Mouse (Mus musculus) MEL (cell line): ENCODE measurements at regions not wholly inside any gene's neighbourhood (a gene's known extent, or its start where the extent isn't known, plus 50 kb on each side); places are given as distances from the start of the nearest gene placed in this dataset.

ENCODE experiments used
- DNase-seq: peaks from one replicate; pipeline ENCODE4 v3.0.0; 2011; ENCODE audit warnings: low read depth, low spot score
- H3K27ac ChIP-seq: 2 replicates; pipeline ENCODE4 v1.5.1; 2012; ENCODE audit warnings: low read depth, mild to moderate bottlenecking, control low read depth, low read length, moderate library complexity; ENCODE audit not compliant: control insufficient read depth
- H3K27me3 ChIP-seq, 2 experiments: fragments of 150-350 bp in 1 of 2; sonication (generic) in 1 of 2; 2 replicates each; pipeline ENCODE4 v1.6.1; 2012; ENCODE audit warnings: low read length in 2 of 2, mild to moderate bottlenecking in 2 of 2, improper control_type of control experiment in 1 of 2, moderate library complexity in 1 of 2; ENCODE audit not compliant: insufficient read depth in 2 of 2, control insufficient read depth in 1 of 2
- H3K36me3 ChIP-seq, 2 experiments: 2 replicates each; pipeline ENCODE4 v1.6.1; 2012 to 2014; ENCODE audit warnings: low read length in 2 of 2, improper control_type of control experiment in 1 of 2, inconsistent platforms in 1 of 2, mild to moderate bottlenecking in 1 of 2; ENCODE audit not compliant: insufficient read depth in 2 of 2, control insufficient read depth in 1 of 2
- H3K4me1 ChIP-seq, 2 experiments: fragments of 150-350 bp in 1 of 2; sonication (generic) in 1 of 2; 2 replicates each; pipeline ENCODE4 v1.6.1; 2012; ENCODE audit warnings: low read length in 2 of 2, improper control_type of control experiment in 1 of 2, mild to moderate bottlenecking in 1 of 2; ENCODE audit not compliant: insufficient read depth in 2 of 2, control insufficient read depth in 1 of 2
- H3K4me3 ChIP-seq, 2 experiments: fragments of 150-350 bp in 1 of 2; sonication (generic) in 1 of 2; 2 replicates each; pipeline ENCODE4 v1.5.1; 2012; ENCODE audit warnings: low read depth in 2 of 2, low read length in 2 of 2, mild to moderate bottlenecking in 2 of 2, moderate library complexity in 2 of 2, control low read depth in 1 of 2, improper control_type of control experiment in 1 of 2; ENCODE audit not compliant: control insufficient read depth in 1 of 2, insufficient read depth in 1 of 2
- H3K79me2 ChIP-seq: 2 replicates; pipeline ENCODE4 v1.6.1; 2012; ENCODE audit warnings: mild to moderate bottlenecking, low read length, moderate library complexity; ENCODE audit not compliant: control insufficient read depth, poor library complexity, insufficient read depth
- H3K9ac ChIP-seq: 2 replicates; pipeline ENCODE4 v1.6.1; 2012; ENCODE audit warnings: low read depth, mild to moderate bottlenecking, control low read depth, low read length, moderate library complexity; ENCODE audit not compliant: control insufficient read depth, poor library complexity, severe bottlenecking
- H3K9me3 ChIP-seq: fragments of 150-350 bp; sonication (generic); replicated peaks from 2 replicates; pipeline ENCODE4 v1.6.1; 2012; ENCODE audit warnings: mild to moderate bottlenecking, low read length, improper control_type of control experiment, moderate library complexity; ENCODE audit not compliant: insufficient read depth
- BHLHE40 ChIP-seq: IDR thresholded peaks from 2 replicates; pipeline ENCODE4 v1.6.1; 2012; ENCODE audit warnings: low read depth, mild to moderate bottlenecking, inconsistent platforms, low read length, improper control_type of control experiment, borderline replicate concordance
- CHD1 ChIP-seq: IDR thresholded peaks from 2 replicates; pipeline ENCODE4 v1.6.1; 2012; ENCODE audit warnings: low read depth, mild to moderate bottlenecking, inconsistent platforms, low read length, improper control_type of control experiment
- CHD2 ChIP-seq: IDR thresholded peaks from 2 replicates; pipeline ENCODE4 v1.6.1; 2011; ENCODE audit warnings: low read length, improper control_type of control experiment
- CTCF ChIP-seq, 3 experiments: IDR thresholded peaks in 2 of 3; conservative IDR thresholded peaks in 1 of 3; 2 replicates each; pipeline ENCODE4 v1.5.1; 2011 to 2012; ENCODE audit warnings: low read length in 3 of 3, low read depth in 2 of 3, mild to moderate bottlenecking in 2 of 3, improper control_type of control experiment in 1 of 3, inconsistent platforms in 1 of 3, mixed read lengths in 1 of 3, moderate library complexity in 1 of 3; ENCODE audit not compliant: control insufficient read depth in 1 of 3, insufficient read depth in 1 of 3, poor library complexity in 1 of 3, severe bottlenecking in 1 of 3
- E2F4 ChIP-seq: IDR thresholded peaks from 2 replicates; pipeline ENCODE4 v1.6.1; 2011; ENCODE audit warnings: low read depth, low read length, improper control_type of control experiment, borderline replicate concordance
- ELF1 ChIP-seq: IDR thresholded peaks from 2 replicates; pipeline ENCODE4 v1.6.1; 2014; ENCODE audit warnings: low read depth, mild to moderate bottlenecking, inconsistent platforms, low read length, improper control_type of control experiment, moderate library complexity
- GABPA ChIP-seq: IDR thresholded peaks from 2 replicates; pipeline ENCODE4 v1.6.1; 2012; ENCODE audit warnings: low read depth, mild to moderate bottlenecking, inconsistent platforms, low read length, improper control_type of control experiment, moderate library complexity
- KAT2A ChIP-seq: conservative IDR thresholded peaks from 2 replicates; pipeline ENCODE4 v1.6.1; 2012; ENCODE audit warnings: low read depth, low read length, improper control_type of control experiment, inconsistent platforms
- MAFK ChIP-seq: IDR thresholded peaks from 2 replicates; pipeline ENCODE4 v1.6.1; 2011; ENCODE audit warnings: low read depth, mild to moderate bottlenecking, low read length, improper control_type of control experiment, borderline replicate concordance
- MAX ChIP-seq: IDR thresholded peaks from 2 replicates; pipeline ENCODE4 v1.6.1; 2011; ENCODE audit warnings: low read length, improper control_type of control experiment
- MAZ ChIP-seq: IDR thresholded peaks from 2 replicates; pipeline ENCODE4 v1.6.1; 2012; ENCODE audit warnings: low read depth, mild to moderate bottlenecking, inconsistent platforms, low read length, improper control_type of control experiment
- MXI1 ChIP-seq: IDR thresholded peaks from 2 replicates; pipeline ENCODE4 v1.6.1; 2011; ENCODE audit warnings: mild to moderate bottlenecking, low read depth, low read length, improper control_type of control experiment
- MYB ChIP-seq: IDR thresholded peaks from 2 replicates; pipeline ENCODE4 v1.6.1; 2011; ENCODE audit warnings: mild to moderate bottlenecking, low read depth, low read length, improper control_type of control experiment
- NRF1 ChIP-seq: IDR thresholded peaks from 2 replicates; pipeline ENCODE4 v1.6.1; 2014; ENCODE audit warnings: low read depth, mild to moderate bottlenecking, inconsistent platforms, low read length, improper control_type of control experiment, moderate library complexity; ENCODE audit not compliant: poor library complexity, insufficient read depth, severe bottlenecking
- POLR2A ChIP-seq, 2 experiments: IDR thresholded peaks; 2 replicates each; pipeline ENCODE4 v1.6.1; 2011 to 2012; ENCODE audit warnings: low read length in 2 of 2, mild to moderate bottlenecking in 2 of 2, control low read depth in 1 of 2, improper control_type of control experiment in 1 of 2, low read depth in 1 of 2, moderate library complexity in 1 of 2; ENCODE audit not compliant: control insufficient read depth in 1 of 2, insufficient read depth in 1 of 2, poor library complexity in 1 of 2
- POLR2AphosphoS2 ChIP-seq: IDR thresholded peaks from 2 replicates; pipeline ENCODE4 v1.6.1; 2011; ENCODE audit warnings: low read length, improper control_type of control experiment
- POLR2AphosphoS5 ChIP-seq: IDR thresholded peaks from 2 replicates; pipeline ENCODE4 v1.6.1; 2012; ENCODE audit warnings: low read depth, borderline replicate concordance, mild to moderate bottlenecking, inconsistent platforms, low read length, moderate library complexity, mixed read lengths
- RAD21 ChIP-seq: IDR thresholded peaks from 2 replicates; pipeline ENCODE4 v1.6.1; 2011; ENCODE audit warnings: mild to moderate bottlenecking, low read depth, low read length, improper control_type of control experiment
- SMC3 ChIP-seq: IDR thresholded peaks from 2 replicates; pipeline ENCODE4 v1.6.1; 2011; ENCODE audit warnings: low read depth, low read length, improper control_type of control experiment
- TBP ChIP-seq: IDR thresholded peaks from 2 replicates; pipeline ENCODE4 v1.8.0; 2011; ENCODE audit warnings: low read depth, low read length, improper control_type of control experiment
- TCF12 ChIP-seq: IDR thresholded peaks from 2 replicates; pipeline ENCODE4 v1.6.1; 2014; ENCODE audit warnings: low read depth, mild to moderate bottlenecking, inconsistent platforms, low read length, improper control_type of control experiment, moderate library complexity
- UBTF ChIP-seq: IDR thresholded peaks from 2 replicates; pipeline ENCODE4 v1.6.1; 2012; ENCODE audit warnings: low read depth, mild to moderate bottlenecking, inconsistent platforms, low read length, improper control_type of control experiment, moderate library complexity, borderline replicate concordance; ENCODE audit not compliant: insufficient read depth
- USF1 ChIP-seq: IDR thresholded peaks from 2 replicates; pipeline ENCODE4 v1.6.1; 2014; ENCODE audit warnings: low read depth, mild to moderate bottlenecking, inconsistent platforms, low read length, improper control_type of control experiment, moderate library complexity
- USF2 ChIP-seq, 2 experiments: IDR thresholded peaks; 2 replicates each; pipeline ENCODE4 v1.6.1; 2011 to 2012; ENCODE audit warnings: improper control_type of control experiment in 2 of 2, low read length in 2 of 2, borderline replicate concordance in 1 of 2, inconsistent platforms in 1 of 2, low read depth in 1 of 2, mild to moderate bottlenecking in 1 of 2; ENCODE audit not compliant: insufficient read depth in 1 of 2
- ZKSCAN1 ChIP-seq: IDR thresholded peaks from 2 replicates; pipeline ENCODE4 v1.6.1; 2012; ENCODE audit warnings: low read depth, mild to moderate bottlenecking, inconsistent platforms, low read length, improper control_type of control experiment, moderate library complexity
- ZNF384 ChIP-seq: IDR thresholded peaks from 2 replicates; pipeline ENCODE4 v1.6.1; 2012; ENCODE audit warnings: low read depth, mild to moderate bottlenecking, inconsistent platforms, low read length, improper control_type of control experiment

DNA sequence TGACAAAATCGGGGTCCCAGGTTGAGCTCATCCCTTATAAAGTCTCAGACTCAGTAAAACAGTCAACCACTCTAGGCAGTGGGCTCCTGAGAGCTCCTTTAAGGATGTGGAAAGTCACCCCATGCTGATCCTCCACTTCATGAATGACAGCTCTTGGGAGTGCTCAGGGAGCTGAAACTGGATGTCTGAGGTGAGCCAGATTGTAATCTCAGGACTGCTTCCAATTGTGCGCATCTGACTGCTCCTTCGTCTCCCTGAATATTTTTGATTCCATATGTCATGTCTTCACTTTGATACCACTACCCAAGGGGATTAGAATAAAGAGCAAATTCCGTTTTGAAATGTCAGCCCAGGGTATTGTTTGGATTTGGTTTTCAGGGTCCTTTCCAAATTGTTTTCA, 339.9 kb upstream of the 4930583I09Rik start:
- Histone ChIP-seq H3K27me3 (no peaks in the 10 kb centered on the region; a peak in 1 of 4 replicates), H3K9me3 (no peaks in the 10 kb centered on the region), H3K27ac (no peak overlapping the region), H3K36me3 (no peaks in the 10 kb centered on the region), H3K79me2 (no peaks in the 10 kb centered on the region), H3K4me3 (no peak overlapping the region), H3K4me1 (no peaks in the 10 kb centered on the region), H3K9ac (no peak overlapping the region)
- TF ChIP-seq USF2 (IDR thresholded peaks at IDR 0.05; ENCODE audit: borderline replicate concordance in 1 of 2, insufficient read depth in 1 of 2, low read depth in 1 of 2, low read length in 2 of 2) (no peak), MAX (no peak), NRF1 (no peak), POLR2AphosphoS5 (no peak), MAZ (no peak), TCF12 (no peak), ELF1 (no peak), GABPA (no peak), MYB (no peak), POLR2A (IDR thresholded peaks at IDR 0.05; ENCODE audit: control insufficient read depth in 1 of 2, insufficient read depth in 1 of 2, low read depth in 1 of 2, low read length in 2 of 2, poor library complexity in 1 of 2) (no peak), SMC3 (no peak), UBTF (no peak), E2F4 (no peak), MAFK (no peak), KAT2A (no peak), RAD21 (no peak), ZKSCAN1 (no peak)
- DNase-seq, result no peak

DNA sequence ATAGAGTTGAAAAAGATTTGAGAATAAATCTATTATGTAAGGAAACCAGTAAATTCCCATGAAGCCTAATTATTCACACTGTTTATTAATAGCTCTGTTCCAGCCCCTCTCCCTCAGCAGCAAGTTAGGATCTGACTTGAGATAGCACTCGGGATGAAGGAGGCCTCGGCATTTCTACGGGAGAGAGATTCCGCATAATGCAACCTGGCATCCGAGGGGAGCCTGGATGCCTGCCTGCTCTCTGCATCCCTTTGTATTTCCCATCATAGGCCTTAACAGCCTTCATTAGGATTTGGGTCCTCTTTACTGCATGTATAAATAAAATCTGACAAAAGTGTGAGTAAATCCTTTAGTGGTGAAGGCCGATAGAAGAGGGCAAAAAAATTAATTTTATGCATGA, 338.2 kb upstream of the 4930583I09Rik start:
- H3K27me3 ChIP-seq, result no peaks in the 10 kb centered on the region; a peak in 1 of 4 replicates
- no peak overlapping the region for H3K9ac ChIP-seq
- H3K36me3 ChIP-seq, result no peaks in the 10 kb centered on the region
- no peak overlapping the region for H3K4me3 ChIP-seq
- H3K79me2 ChIP-seq, result no peaks in the 10 kb centered on the region
- no peaks in the 10 kb centered on the region for H3K4me1 ChIP-seq
- no peaks in the 10 kb centered on the region for H3K9me3 ChIP-seq
- no peak overlapping the region for H3K27ac ChIP-seq
- DNase-seq, result no peak
- TF ChIP-seq TBP, result no peak
- TF ChIP-seq POLR2AphosphoS5, result no peak
- TF ChIP-seq ZKSCAN1, result no peak
- TF ChIP-seq BHLHE40, result no peak
- TF ChIP-seq ZNF384, result no peak
- TF ChIP-seq USF1, result no peak
- TF ChIP-seq RAD21, result no peak
- TF ChIP-seq KAT2A, result no peak
- no peak for TF ChIP-seq POLR2AphosphoS2
- no peak for TF ChIP-seq CHD2
- TF ChIP-seq MXI1, result no peak
- no peak for TF ChIP-seq CHD1
- no peak for TF ChIP-seq CTCF (IDR thresholded peaks at IDR 0.05 in 2 of 3, conservative IDR thresholded peaks at IDR 0.05 in 1 of 3; ENCODE audit: control insufficient read depth in 1 of 3, insufficient read depth in 1 of 3, low read depth in 2 of 3, low read length in 3 of 3, poor library complexity in 1 of 3, severe bottlenecking in 1 of 3)
